Mouse (Mus musculus) erythroblast, embryonic 14.5 days (primary cell): ENCODE data around the gene Gm44805.

Source experiments
- GATA1 ChIP-seq: IDR thresholded peaks from 2 replicates; pipeline ENCODE4 v1.6.1; 2012; ENCODE audit warnings: low read length, inconsistent platforms, mixed read lengths
- TAL1 ChIP-seq: IDR thresholded peaks from 3 replicates; pipeline ENCODE4 v1.6.1; 2012; ENCODE audit warnings: low read length, inconsistent platforms, mixed read lengths

DNA sequence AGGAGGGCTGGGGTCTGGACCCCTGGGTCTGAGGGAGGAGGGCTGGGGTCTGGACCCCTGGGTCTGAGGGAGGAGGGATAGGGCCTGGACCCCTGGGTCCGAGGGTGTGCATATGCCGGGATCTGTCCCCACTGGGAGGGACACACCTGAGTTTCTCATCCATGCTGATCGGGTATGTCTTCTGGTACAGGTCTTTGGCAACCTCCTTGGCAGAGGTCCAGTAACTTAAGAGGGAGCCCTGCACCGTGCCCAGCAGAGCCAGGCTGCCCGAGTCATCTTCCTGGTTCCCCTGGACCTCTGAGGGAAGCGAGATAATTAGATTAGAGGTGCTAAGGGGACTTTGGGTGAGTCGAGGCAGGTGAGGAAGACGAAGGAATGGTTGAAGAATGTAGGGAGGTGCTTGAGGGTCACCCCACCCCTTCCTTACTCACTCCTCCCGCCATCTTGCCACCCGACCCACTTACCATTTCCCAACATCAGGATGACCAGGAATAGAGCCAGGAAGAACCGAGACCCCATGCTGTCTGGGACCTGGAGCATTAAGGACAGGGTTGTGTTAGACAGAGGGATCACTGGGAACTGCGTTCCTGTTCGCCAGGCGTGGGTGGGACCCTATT, 8.0 kb downstream of the Gm44805 start:
- TF ChIP-seq TAL1 (no peak), GATA1 (no peak)
